In the genomic region with DNA sequence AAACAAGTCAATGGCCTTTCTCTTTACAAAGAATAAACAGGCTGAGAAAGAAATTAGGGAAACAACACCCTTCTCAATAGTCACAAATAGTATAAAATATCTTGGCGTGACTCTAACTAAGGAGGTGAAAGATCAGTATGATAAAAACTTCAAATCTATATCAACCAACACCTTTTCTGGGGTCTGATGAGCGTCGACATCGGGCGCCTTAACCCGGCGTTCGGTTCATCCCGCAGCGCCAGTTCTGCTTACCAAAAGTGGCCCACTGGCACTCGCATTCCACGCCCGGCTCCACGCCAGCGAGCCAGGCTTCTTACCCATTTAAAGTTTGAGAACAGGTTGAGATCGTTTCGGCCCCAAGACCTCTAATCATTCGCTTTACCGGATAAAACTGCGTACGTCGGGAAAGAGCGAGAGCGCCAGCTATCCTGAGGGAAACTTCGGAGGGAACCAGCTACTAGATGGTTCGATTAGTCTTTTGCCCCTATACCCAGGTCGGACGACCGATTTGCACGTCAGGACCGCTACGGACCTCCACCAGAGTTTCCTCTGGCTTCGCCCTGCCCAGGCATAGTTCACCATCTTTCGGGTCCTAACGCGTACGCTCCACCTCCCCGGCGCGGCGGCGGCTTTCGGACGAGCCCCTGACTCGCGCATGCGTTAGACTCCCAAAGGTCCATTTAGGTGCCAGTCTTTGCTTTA, we compare ENCODE assay signal across 8 mouse cellular contexts.
DNase-seq lines count a peak whose midpoint lies in the region; ATAC-seq lines count a peak whose summit lies in the region.
"Not testable (repeated sequence)": the region's sequence is repeated elsewhere in the genome, so short reads cannot be mapped to it uniquely, and the experiment has no call there.

No protein-coding gene starts in this region.

- H3K36me3 ChIP-seq in hindbrain, embryonic 15.5 days, result not testable (repeated sequence)

- H3K4me3 ChIP-seq in hindbrain, embryonic 15.5 days, result not testable (repeated sequence)

- not testable (repeated sequence) for H3K27me3 ChIP-seq in hindbrain, embryonic 15.5 days

- peak; percentile 97 for DNase-seq in Muller cell, postnatal 12 days (ENCODE audit: inconsistent ontology term)
- DNase-seq in cerebellum, postnatal 14 days, result peak; percentile 99 to 100
- peak; percentile 99 for DNase-seq in gastrocnemius, adult 18-20 months (ENCODE audit: low spot score)
- peak; percentile 100 for DNase-seq in layer of hippocampus, postnatal 25 days (ENCODE audit: extremely low spot score in 1 of 2, low spot score in 1 of 2)
- DNase-seq in lung, postnatal 10 days, result peak; percentile 96
- DNase-seq in ovary, postnatal 36 days (ENCODE audit: low spot score), result peak; percentile 99
- DNase-seq in thymus, postnatal 25 days, result peak; percentile 96

- peak; percentile 97 for ATAC-seq in hindbrain, embryonic 15.5 days (ENCODE audit: low FRiP score, low read depth)

- not testable (repeated sequence) for H3K27ac ChIP-seq in hindbrain, embryonic 15.5 days (replicated peaks)

- H3K4me1 ChIP-seq in hindbrain, embryonic 15.5 days (replicated peaks), result peaks cover 32% of the 10 kb centered on the region

- WGBS in hindbrain, embryonic 15.5 days, result 73% methylated on average over 47 of the region's 47 CpGs

- not testable (repeated sequence) for H3K9me3 ChIP-seq in hindbrain, embryonic 15.5 days

- H3K9ac ChIP-seq in hindbrain, embryonic 15.5 days, result not testable (repeated sequence)

- H3K4me2 ChIP-seq in hindbrain, embryonic 15.5 days, result not testable (repeated sequence)
